In genomic region chr9:42578511-42578910, GRCm38 (mm10) we compare ENCODE assay signal across 17 mouse cellular contexts.
DNase-seq lines count a peak whose midpoint lies in the region.
"Had no signal": no experiment of that assay in that cellular context is flagged by ENCODE, and none has a peak within 500 bp of the region (broad histone marks: within the 10 kb centered on the region; RNA-seq: fewer than 3 reads in every experiment).

No protein-coding gene starts in this region.

- peak; percentile 51 for DNase-seq in Muller cell, postnatal 12 days (ENCODE audit: inconsistent ontology term)
- peak; percentile 91 for DNase-seq in brain, adult 2 months (ENCODE audit: low read depth, low spot score)
- DNase-seq in cerebellum, adult 9-11 months = peak; percentile 91
- peak; percentile 41 for DNase-seq in kidney, postnatal 10 days
- DNase-seq in heart, adult 11 months = no peak
- DNase-seq in B cell, adult 2 months = no peak
- no peak for DNase-seq in spleen, postnatal 36 days (ENCODE audit: low spot score in 2 of 2)
- DNase-seq: adrenal gland, adult 8-10 months; gastrocnemius, postnatal 10 days; heart, adult 2 months; heart, postnatal 4 days; layer of hippocampus, adult 9-11 months; left cerebral cortex, postnatal 4 days; liver; right cerebral cortex, postnatal 14 days; spleen, adult 18-20 months; thymus, adult 18-20 months had no signal

Comparison
In these comparisons a context has a peak if more than half of its experiments do, and no peak if none do; other contexts are left out.
1. DNase-seq: peak in Muller cell, postnatal 12 days (single experiment), brain, adult 2 months (single experiment), cerebellum, adult 9-11 months (single experiment) and kidney, postnatal 10 days (single experiment); none in heart, adult 11 months (single experiment), B cell, adult 2 months (0 of 2) and spleen, postnatal 36 days (0 of 2).